Mouse (Mus musculus): ENCODE measurements around the gene Mrpl48. TPM values are rescaled to one million over a fixed set of nuclear protein-coding genes. Genes with fewer than 3 reads are reported as not detected.

Gene Mrpl48
- total RNA-seq, 2 experiments from 2014 or later, result 65.4 to 75.2 TPM

DNA sequence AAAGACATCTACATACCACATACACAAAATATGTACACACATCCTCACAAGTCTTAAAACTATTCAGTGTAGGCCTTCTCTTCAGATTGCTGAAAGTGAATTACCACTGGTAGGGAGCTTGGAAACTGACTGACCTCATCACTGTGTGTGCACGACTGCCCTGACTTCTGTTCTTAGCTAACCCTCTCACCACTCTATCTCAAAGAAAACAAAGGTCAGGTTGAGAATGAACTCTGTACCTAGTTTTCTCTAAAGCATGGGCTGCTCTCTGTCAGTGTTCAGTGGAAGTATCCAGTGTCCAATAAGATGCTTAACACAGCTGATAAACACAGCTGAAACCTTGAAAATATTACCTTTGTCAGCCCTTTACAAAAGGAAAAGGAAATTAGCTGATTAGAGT is 63.7 kb downstream of the Mrpl48 start:
- intact Hi-C loops (cut with DNase I), result no loop called here

DNA sequence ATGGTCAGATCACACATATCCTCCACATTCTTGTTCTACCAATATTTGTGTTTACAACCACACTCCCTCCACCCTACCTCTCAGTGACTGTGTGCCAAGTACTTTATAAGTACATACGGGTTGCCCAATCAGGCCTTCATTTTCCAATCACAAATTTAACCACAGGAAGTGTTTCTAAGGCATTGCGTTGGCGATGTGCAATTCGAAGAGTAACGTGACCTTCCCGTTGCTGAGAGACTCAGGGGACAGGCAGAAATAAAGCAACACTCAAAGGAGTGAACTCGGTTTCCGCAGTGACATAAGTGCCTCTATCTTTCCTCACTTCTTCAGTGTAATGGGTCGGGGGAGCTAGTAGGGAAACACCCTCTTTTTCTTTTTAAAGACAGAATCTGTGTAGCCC is 68.6 kb downstream of the Mrpl48 start:
- intact Hi-C loops (cut with DNase I), result loop anchor here (5.0 kb wide), 1 partner anchor 53 kb away; no protein-coding TSS in a partner anchor
- no peak for DNase-seq (ENCODE audit: low spot score in 2 of 2)

More for the DNA sequence above, 63.7 kb downstream of the Mrpl48 start:
- no peak for DNase-seq (ENCODE audit: low spot score in 2 of 2)

DNA sequence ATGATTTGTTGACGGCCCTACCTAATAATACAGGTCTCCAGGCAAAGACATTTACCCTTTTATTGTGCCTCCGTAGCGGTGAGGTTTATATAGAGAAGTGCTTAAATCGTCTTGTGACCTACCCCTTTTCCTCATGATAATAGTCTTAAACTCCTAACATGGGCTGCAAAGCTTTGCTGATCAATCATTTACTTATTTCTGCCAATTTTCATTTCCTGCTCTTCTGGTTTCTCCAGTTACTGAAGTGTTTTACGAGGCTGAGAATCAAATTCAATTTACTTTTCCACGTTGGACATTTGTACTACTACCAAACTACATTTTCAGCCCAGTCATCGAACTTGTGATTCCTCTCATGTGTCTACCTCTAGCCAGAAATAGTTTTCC is 70.6 kb downstream of the Mrpl48 start:
- DNase-seq (ENCODE audit: low spot score in 2 of 2), result no peak
- intact Hi-C loops (cut with DNase I), result loop anchor here (5.0 kb wide), 1 partner anchor 55 kb away; no protein-coding TSS in a partner anchor

DNA sequence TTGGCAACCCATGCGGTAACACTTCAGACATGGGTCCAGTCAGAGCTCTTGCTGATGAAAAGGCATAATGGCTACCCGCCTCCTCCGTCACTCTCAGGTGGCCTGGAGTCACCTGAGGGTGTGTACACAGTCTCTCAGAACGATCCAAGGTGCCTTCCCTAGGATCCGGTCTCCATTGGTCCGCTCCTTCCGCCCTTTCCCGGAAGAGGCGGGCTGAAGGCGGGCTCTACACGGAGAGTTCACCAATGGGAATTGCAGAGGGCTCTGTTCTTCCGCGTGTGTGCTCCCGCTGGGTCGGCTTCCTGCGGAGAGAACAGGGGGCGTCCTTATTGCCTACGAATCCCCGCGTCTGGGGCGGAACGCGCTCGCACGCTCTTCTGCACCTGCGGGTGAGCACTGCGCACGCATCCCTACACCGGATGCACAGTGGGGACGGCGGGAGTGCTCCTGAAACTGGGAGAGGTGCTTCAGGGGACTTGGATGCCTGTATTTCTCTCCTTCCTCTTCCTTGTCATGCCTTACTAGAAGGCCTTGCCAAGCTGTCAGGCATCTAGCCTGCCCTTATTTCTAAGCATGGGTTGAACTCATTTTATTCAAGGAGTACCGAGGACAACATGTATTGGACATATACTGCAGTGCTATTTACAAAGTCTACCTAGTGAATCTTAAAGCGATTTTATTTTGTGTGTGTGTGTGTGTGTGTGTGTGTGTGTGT is 71.1 kb downstream of the Mrpl48 start, which contains the start of gene Coa4:
Gene Coa4, plus strand, starts transcription at position 268 of the 715 bp plus-strand sequence.
- peak; percentile 87 to 90 for DNase-seq (ENCODE audit: low spot score in 2 of 2)
- intact Hi-C loops (cut with DNase I), result loop anchor here (5.0 kb wide), 1 partner anchor 55 kb away; no protein-coding TSS in a partner anchor

DNA sequence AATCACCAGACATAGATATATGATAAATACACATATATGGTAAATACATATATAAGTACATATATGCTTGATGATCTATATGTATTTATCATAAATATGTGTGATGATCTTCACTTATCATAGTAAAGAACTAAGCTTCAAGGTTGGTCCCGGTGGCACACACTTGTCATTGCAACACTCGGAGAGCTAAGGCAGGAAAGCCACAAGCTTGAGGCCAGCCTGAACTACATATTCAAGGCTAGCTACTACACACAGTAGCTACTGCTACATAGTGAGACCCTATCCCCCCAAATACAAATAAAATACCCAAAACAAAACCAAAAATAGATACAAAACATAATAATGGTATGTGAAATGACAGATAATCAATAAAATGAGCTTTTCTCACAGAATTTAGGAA is 72.3 kb downstream of the Mrpl48 start:
- no peak for DNase-seq (ENCODE audit: low spot score in 2 of 2)
- intact Hi-C loops (cut with DNase I), result loop anchor here (5.0 kb wide), 1 partner anchor 56 kb away; no protein-coding TSS in a partner anchor

DNA sequence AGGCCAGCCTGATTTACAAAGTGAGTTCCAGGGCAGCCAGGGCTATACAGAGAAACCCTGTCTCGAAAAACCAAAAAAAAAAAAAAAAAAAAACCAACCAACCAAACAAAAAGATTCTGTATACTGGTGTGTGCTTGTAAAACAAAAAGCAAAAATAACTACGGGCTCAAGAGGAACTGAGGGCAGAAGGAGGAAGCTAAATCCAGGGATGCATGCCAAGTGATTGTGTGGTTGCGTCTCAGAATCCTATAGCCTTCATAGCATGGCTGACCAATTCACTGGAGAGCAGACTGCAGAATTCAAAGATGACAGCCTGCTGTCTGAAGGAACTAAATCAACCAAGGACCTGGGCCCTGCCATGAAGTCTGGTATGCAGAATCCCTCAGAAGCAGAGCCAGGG is 73.9 kb downstream of the Mrpl48 start:
- no peak for DNase-seq (ENCODE audit: low spot score in 2 of 2)
- intact Hi-C loops (cut with DNase I), result no loop called here

DNA sequence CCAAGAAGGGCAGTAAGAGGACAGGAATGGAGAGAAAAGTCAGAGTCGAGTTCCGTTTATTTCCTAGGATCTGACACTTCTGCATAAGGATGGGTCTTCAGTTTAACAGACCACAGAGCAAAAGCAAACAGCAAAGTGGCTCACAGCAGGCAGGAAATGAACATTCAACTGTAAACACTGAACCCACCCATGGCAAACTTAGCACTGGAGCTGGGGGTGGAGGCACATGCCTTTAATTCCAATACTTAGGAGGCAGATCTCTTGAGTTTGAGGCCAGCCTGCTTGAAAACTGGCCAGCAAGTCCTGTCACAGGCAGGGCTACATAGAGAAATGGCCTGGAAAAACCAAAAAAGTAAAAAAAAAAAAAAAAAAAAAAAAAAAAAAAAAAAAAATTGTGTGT is 74.6 kb downstream of the Mrpl48 start:
- intact Hi-C loops (cut with DNase I), result no loop called here
- no peak for DNase-seq (ENCODE audit: low spot score in 2 of 2)

DNA sequence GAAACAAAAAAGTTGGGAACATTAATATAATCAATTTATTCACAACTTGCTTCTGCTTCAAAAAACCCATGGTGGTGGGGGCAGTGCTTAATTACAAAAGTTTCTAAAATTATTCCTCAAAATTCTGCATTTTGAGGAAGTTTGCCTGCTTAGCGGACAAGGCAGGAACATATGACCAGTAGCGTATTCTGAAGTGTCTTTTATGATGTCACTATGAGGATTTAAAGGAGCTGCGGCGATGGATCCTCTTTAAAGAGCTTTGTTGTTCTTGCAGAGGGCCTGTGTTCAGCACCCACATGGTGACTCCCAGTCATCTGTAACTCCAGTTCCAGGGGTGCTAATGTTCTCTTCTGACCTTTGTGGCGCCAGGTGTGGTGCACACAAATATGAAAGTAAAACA is 77.3 kb downstream of the Mrpl48 start:
- intact Hi-C loops (cut with DNase I), result no loop called here
- DNase-seq (ENCODE audit: low spot score in 2 of 2), result no peak

DNA sequence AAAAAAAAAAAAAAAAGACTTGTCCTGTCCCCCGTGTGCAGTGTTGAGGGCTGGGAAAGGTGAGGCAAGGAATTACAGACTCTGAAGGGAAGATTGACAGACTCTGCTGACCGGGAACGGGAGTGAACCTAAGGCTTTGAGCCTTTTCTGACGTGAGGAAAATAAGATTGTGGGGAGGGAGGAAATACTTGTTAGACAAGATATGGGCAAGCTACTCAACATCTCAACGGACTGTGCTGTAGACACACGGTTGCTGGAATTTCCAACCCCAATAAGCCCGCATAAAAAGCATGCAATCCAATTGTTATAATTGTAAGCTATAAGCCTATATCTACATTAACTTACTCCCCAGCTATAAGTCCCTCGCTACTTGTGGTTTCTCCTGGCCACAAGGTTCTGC is 83.4 kb downstream of the Mrpl48 start:
- DNase-seq (ENCODE audit: low spot score in 2 of 2), result no peak
- intact Hi-C loops (cut with DNase I), result loop anchor here (5.0 kb wide), 2 partner anchors 118 to 343 kb away; no protein-coding TSS in a partner anchor

DNA sequence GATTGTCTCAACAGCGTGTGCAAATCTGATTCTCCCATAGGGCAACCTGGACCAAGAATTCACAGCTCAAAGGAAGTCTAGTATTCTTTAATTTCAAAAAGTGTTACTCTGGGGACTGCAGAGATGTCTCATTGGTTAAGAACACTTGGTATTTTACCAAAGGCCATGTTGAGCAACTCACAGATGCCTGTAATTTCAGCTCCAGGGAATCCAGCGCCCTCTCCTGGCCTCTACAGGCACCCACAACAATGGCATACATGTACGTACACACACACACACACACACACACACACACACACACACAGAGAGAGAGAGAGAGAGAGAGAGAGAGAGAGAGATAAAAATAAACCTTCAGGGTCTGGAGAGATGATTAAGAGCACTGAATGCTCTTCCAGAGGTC is 85.9 kb downstream of the Mrpl48 start:
- DNase-seq (ENCODE audit: low spot score in 2 of 2), result no peak
- intact Hi-C loops (cut with DNase I), result loop anchor here (5.0 kb wide), 2 partner anchors 120 to 345 kb away; no protein-coding TSS in a partner anchor

DNA sequence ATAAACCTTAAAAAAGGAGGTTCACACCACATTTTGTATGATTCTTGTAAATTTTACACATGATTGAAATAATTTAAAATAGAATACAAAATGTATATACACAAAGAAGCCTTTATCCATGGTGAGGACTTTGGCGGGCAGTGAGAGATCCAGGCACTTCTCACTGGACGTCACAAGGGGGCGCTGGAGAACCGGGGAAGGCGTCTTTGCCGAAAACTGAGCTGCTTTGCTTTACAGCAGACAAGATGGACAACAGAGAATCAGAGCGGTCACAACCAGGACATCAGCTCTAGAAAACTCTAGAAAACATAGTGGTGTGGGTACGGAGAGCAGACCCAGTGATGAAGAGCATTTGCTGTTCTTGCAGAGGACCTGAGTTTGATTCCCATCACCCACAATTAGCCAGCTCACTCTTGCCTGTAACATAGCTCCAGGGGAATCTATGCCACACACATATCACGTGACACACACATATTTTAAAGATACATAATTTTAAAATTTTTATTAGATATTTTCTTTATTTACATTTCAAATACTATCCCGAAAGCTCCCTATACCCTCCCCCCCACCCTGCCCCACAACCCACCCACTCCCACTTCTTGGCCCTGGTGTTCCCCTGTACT is 87.3 kb downstream of the Mrpl48 start:
- DNase-seq (ENCODE audit: low spot score in 2 of 2), result peak; percentile 77
- intact Hi-C loops (cut with DNase I), result loop anchor here (5.0 kb wide), 2 partner anchors 122 to 347 kb away; no protein-coding TSS in a partner anchor

DNA sequence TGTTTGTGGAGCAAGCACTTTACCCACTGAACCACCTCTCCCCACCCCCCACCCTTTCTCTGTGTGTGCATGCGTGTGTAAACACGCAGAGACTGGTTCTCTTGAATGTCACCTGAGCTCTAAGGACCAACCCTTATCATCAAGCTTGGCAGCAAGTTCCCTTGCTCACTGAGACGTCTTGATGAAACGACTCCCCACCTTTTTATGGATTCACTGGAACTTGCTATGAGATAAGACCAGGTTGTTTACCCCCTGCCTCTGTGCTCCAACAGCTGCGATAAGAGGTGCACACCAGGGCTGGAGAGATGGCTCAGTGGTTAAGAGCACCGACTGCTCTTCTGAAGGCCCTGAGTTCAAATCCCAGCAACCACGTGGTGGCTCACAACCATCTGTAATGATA is 87.9 kb downstream of the Mrpl48 start:
- DNase-seq (ENCODE audit: low spot score in 2 of 2), result no peak
- intact Hi-C loops (cut with DNase I), result loop anchor here (5.0 kb wide), 2 partner anchors 122 to 347 kb away; no protein-coding TSS in a partner anchor

DNA sequence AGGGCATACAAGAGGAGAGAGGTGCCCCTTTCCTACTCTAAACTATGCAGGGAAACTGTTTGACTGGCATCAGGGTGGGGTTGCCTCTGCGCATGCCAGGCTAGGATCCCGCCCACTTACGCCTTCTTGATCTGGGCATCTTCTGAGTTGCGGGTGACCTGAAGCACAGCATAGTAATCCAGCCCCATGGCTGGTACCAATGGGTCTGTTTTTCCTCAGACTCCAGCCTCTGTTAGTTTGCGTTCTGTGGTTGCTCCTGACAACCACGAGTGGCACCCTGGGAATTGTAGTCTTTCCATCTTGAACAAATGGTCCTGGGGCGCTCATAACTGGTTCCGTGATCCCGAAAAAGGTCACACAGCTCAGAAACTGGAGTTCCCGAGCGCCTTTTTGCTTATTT is 93.5 kb downstream of the Mrpl48 start, which contains the start of gene Dnajb13:
Gene Dnajb13, minus strand, starts transcription at position 388 of the 400 bp plus-strand sequence.
- intact Hi-C loops (cut with DNase I), result no loop called here
- DNase-seq (ENCODE audit: low spot score in 2 of 2), result no peak

DNA sequence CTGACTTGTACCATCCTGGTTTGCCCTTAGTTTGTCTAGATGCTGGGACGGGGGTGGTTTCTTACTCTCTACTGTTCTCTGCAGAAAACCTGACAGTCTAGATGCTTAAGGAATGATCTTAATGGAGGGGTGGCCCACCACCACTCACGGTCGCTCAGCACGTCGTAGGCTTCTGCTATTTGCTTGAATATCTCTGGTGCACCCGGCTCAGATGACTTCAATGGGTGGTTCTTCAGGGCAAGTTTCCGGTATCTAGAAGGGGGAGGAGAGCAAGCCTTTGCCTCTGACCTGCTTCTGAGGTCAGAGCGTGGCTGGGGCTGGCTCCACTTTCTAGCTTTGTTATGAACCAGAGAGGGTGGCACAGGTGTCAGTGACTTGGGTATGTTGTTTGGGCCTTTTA is 96.5 kb downstream of the Mrpl48 start:
- intact Hi-C loops (cut with DNase I), result no loop called here

DNA sequence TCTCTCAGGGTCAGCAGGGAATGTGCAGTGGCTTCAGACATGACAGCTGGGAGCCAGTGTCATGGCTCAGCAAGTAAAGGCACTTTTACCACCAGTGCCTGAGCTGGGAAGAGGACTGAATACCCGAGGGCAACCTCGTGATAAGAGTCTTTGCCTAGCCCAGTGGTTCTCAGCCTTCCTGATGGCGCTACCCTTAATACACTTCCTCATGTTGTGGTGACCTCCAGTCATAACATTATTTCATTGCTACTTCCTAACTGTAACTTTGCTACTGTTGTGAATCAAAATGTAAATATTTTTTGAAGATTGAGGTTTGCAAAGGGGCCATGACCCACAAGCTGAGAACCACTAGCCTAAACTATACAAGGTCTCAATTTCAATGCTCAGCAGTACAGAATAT is 99.4 kb downstream of the Mrpl48 start:
- intact Hi-C loops (cut with DNase I), result no loop called here
- no peak for DNase-seq (ENCODE audit: low spot score in 2 of 2)

More for the DNA sequence above, 96.5 kb downstream of the Mrpl48 start:
- no peak for DNase-seq (ENCODE audit: low spot score in 2 of 2)

DNA sequence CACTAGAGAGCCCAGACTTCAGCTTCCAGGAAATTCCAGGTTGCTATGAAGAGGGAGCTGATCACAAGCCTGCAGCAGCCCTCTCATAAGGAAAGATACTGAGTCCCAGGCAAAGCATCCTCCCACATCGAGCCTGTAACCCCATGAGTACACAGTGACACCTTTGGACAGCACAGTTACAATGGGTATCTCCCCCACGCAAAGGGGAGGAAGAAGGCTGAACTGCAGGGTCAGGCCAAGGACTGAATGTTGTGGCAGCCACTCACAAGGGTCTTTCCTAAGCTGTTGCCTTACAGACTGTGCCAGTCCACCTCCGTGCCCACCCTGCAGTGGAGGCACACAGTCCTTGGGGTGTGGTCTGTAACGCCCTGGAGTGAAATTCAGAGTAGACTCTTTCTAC is 101.6 kb downstream of the Mrpl48 start:
- DNase-seq (ENCODE audit: low spot score in 2 of 2), result no peak
- intact Hi-C loops (cut with DNase I), result no loop called here

DNA sequence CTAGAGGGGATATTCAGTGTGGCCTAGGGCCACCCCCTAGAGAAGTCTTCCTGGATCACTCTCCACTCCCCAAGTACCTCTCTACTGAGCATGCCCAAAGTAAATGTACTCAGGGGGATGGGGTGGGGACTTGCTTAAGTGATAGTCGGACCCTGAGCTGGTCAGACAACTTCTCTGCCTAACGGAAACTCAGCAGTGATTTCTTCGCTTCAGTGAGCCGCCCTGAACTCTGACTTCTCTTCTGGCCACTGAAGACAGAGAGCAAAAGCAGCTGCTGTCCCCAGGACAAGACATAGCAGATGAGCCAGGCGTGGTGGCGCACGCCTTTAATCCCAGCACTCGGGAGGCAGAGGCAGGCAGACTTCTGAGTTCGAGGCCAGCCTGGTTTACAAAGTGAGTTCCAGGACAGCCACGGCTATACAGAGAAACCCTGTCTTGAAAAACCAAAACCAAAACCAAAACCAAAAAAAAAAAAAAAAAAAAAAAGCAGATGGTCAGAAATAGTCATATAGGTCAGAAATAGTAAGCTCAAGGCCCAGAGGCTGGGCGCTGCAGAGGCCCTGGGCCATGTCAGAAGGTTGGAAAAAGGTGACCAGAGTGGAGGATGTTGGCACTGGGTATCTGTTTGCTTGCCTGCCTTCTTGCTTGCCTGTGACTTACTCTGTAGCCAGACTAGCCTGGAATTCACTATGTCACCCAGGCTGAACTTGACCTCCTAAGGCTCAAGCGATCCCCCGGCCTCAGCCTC is 103.2 kb downstream of the Mrpl48 start:
- intact Hi-C loops (cut with DNase I), result no loop called here
- no peak for DNase-seq (ENCODE audit: low spot score in 2 of 2)

DNA sequence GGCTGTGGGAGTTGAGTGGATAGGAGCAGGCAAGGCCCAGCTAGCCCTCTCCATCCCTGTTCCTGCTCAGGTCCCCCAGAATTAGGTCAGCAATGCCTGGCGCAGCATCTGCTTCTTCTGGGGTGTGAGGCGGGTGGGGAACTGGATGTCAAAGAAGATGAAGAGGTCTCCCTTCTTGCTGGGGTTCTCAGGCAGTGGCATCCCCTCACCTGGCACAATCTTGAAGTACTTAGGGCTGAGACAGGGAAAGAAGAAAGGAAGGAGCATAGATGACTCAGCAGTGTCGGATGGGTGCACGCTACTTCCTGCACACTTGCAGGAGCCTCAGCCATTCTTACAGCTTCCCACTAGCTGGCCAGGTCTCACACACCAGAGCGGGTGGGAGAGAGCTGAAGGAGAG is 105.0 kb downstream of the Mrpl48 start:
- DNase-seq (ENCODE audit: low spot score in 2 of 2), result no peak
- intact Hi-C loops (cut with DNase I), result no loop called here

DNA sequence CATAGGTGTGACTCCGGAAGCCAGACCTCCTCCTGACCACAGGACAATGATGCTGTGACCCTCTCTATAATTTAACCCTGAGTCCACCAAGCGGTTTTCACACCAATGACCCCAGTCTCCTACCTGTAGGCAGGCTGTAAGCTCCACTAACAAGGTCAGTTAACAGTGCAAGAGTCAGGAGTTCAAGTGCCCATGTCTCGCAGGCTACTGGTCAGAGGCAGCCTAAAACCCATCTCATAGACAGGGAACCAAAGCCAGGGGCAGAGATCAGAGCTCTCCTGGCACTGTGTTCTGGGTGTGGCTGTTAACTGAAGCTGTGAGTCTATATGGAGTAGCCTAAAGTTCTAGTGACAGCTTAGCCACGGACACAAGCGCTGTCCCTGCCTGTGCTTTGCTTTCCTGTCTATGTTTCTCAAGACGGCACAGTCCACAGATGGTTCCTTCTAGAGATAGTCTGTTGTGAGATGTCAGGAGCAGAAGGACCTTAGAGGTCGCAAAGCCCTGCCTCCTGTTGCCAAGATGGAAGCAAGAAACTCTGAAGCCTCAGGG is 105.7 kb downstream of the Mrpl48 start:
- intact Hi-C loops (cut with DNase I), result no loop called here
- DNase-seq (ENCODE audit: low spot score in 2 of 2), result no peak

DNA sequence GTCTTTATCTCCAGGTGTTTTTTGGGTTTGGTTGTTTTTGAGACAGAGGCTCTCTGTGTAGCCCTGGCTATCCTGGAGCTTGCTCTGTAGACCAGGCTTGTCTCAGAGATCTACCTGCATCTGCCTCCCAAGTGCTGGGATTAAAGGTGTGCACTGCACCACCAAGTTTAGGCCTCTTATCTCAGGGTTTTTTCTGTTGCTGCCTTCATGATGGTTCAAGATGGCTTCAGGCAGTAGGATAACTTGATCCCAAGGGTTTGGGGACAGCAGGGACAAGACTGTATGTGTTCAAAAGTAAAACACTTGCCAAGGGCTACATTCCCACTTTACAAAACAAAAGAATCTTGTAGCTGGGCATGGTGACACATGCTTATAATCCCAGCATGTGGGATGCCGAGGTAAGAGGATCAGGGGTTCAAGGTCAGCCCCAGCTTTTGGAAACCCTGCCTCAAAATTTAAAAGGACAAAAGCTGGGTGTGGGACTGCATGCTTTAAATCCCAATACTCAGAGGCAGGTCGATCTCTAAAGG is 106.2 kb downstream of the Mrpl48 start:
- intact Hi-C loops (cut with DNase I), result no loop called here
- DNase-seq (ENCODE audit: low spot score in 2 of 2), result no peak
